Mouse (Mus musculus) CD4-positive, CD25-positive, alpha-beta regulatory T cell (primary cell): Measurements from ENCODE around the gene Ube2r2. TPM values are rescaled to one million over a fixed set of nuclear protein-coding genes. Genes with fewer than 3 reads are reported as not detected.

Source experiments
- polyA plus RNA-seq: library from polyadenylated mRNA; unstranded; fragments of 100-300 nt; shearing (Covaris generic); gene quantifications from one replicate; pipeline ENCODE4 v1.2.1, GENCODE M21; 2017

Gene Ube2r2
- polyA plus RNA-seq, result 158 TPM

GRCm38 (mm10) chr4:41135711-41136453 is at the start of gene Ube2r2:
TSS of gene Ube2r2 (plus strand) at chr4:41135743.

GRCm38 (mm10) chr4:41097871-41098576 is 37.5 kb upstream of the Ube2r2 start, which contains the start of gene Aqp3:
TSS of gene Aqp3 (minus strand) at chr4:41098183.

DNA sequence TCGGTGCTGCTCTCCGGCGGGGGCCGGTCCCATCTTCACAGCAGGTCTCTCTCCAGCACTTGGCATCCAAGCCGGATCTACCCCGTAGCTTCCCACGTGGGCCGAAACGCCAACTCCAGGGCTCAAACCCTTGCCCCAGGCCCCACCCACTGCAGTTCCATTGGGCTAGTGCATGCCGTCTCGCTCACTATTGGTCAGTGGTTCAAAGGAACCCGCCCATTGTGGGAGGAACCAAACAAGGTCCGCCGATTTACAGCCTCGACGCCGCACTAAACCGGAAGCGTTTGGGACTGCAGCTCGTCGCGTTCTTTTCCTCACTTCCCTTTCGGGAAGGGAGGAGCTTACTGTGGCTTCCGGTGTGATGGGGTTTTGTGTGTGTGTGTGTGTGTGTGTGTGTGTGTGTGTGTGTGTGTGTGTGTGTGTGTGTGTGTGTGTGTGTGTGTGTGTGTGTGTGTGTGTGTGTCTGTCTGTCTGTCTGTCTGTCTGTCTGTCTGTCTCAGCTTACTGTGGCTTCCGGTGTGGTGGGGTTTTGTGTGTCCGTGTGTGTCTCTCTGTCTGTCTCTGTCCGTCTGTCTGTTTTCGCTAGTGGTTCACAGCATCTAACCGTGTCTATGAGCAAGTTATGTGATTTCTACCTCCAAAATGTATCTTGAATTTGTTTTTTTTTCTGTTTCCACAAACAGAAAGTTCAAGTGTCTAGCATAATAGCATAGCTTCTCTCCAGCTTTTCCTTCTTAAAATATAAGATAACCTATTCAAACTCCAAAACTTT is 11.2 kb upstream of the Ube2r2 start, which contains the start of gene Nol6:
Gene Nol6 (minus strand): TSS at position 276 of the 772 bp plus-strand sequence.

Other genes with a start within 250 kb of the Ube2r2 start
- gene Spink4, start 215.7 kb upstream of the Ube2r2 start, polyA plus RNA-seq, result not detected
- gene Bag1, start 187.4 kb upstream of the Ube2r2 start, polyA plus RNA-seq, result 207 TPM
- gene Chmp5, start 187.3 kb upstream of the Ube2r2 start, polyA plus RNA-seq, result 85.2 TPM
- gene Nfx1, start 164.8 kb upstream of the Ube2r2 start, polyA plus RNA-seq, result 110 TPM
- 0.11 TPM for gene Aqp7, start 87.6 kb upstream of the Ube2r2 start, polyA plus RNA-seq
- gene Aqp3, start 37.6 kb upstream of the Ube2r2 start, polyA plus RNA-seq, result 14.7 TPM
- 53.1 TPM for gene Nol6, start 11.3 kb upstream of the Ube2r2 start, polyA plus RNA-seq
- gene Ubap2, start 139.4 kb downstream of the Ube2r2 start, polyA plus RNA-seq, result 57.5 TPM
- gene Dcaf12, start 179.1 kb downstream of the Ube2r2 start, polyA plus RNA-seq, result 64.0 TPM
- gene Ubap1, start 213.3 kb downstream of the Ube2r2 start, polyA plus RNA-seq, result 74.4 TPM